Mouse (Mus musculus) lung, postnatal 0 days (tissue): Measurements from ENCODE around the gene Mrc2.

Source experiments
- CTCF ChIP-seq: IDR thresholded peaks from 2 replicates; pipeline ENCODE4 v1.5.1; 2016; ENCODE audit warnings: antibody characterized with exemption, mild to moderate bottlenecking
- EP300 ChIP-seq: IDR thresholded peaks from 2 replicates; pipeline ENCODE4 v1.6.1; 2016; ENCODE audit warnings: antibody characterized with exemption, mild to moderate bottlenecking, control low read depth

- TF ChIP-seq CTCF: no peak
- TF ChIP-seq EP300: no peak
These were observed 32.7 kb upstream of the Mrc2 start for GRCm38 (mm10) chr11:105259733-105260132.
